Mouse (Mus musculus) lung, adult 18-20 months (tissue): ENCODE measurements around the gene Sgsm2.
A peak's percentile ranks its signal among the peaks of the same experiment; 100 is the strongest.

ENCODE experiments used
- DNase-seq, 2 experiments: peaks; one replicate each; pipeline ENCODE4 v3.0.0; 2022; ENCODE audit warnings: mixed read lengths in 2 of 2

Sgsm2 gene

GRCm38 (mm10) chr11:74896901-74897677 lies at the start of gene Sgsm2:
TSS of gene Sgsm2 (minus strand) at chr11:74897060.
- DNase-seq, result peak; percentile 61 to 63

GRCm38 (mm10) chr11:74946348-74946747 lies 49.5 kb upstream of the Sgsm2 start:
- peak in 1 of 2 experiments; percentile 11 for DNase-seq

DNA sequence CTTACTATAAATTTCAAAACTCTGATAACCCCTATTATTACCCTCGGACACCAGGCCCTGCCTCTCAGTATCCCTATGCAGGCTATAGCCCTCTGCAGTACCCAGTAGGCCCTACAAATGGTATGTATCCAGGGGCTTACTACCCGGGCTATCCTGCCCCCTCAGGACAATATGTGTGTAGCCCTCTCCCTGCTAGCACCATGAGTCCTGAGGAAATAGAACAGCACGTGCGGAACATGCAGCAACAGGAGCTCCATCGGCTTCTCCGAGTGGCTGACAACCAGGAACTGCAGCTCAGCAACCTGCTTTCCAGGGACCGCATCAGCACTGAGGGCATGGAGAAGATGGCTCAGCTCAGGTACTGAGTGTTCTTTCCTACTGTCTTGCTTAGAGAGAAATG lies 33.5 kb upstream of the Sgsm2 start:
- no peak for DNase-seq

DNA sequence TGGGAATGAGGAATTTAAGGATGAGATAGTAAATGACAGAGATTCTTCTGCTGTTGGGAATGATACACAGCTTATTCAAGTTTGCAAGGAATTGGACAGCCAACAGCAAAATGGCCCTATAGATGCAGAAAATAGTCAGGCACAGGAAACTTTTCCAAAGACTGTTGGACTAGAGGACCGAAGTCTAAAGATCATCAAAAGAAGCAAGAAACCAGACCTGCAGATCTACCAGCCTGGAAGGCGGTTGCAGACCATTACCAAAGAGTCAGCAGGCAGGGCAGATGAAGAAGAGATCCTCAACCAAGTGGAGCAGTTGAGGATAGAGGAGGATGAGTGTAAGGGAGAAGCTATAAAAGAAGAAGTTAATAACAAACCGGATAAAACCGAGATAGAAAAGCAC lies 32.3 kb upstream of the Sgsm2 start:
- DNase-seq, result no peak

DNA sequence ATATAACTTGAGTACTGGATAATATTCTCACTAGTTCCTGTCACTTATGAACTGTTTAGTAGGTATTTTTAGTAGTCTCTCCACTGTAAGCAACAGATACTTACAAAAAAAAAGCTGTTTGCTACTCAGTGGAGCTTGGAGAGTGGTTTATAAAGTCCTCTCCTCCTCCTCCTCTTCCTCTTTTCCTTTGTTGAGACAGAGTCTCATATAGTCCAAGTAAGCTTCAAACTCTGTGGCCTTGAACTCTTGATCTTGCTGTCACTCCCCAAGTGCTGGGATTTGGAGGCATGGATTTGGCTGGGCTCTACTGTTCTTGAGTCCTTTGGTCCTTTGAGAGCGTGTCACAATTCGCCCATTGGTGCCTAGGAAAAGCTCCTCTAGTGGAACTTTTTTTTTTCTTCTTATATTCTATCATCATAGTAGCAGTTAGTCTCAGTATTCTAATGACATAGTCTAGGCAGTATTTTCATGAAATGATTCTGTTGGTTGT lies 30.4 kb upstream of the Sgsm2 start:
- no peak for DNase-seq

DNA sequence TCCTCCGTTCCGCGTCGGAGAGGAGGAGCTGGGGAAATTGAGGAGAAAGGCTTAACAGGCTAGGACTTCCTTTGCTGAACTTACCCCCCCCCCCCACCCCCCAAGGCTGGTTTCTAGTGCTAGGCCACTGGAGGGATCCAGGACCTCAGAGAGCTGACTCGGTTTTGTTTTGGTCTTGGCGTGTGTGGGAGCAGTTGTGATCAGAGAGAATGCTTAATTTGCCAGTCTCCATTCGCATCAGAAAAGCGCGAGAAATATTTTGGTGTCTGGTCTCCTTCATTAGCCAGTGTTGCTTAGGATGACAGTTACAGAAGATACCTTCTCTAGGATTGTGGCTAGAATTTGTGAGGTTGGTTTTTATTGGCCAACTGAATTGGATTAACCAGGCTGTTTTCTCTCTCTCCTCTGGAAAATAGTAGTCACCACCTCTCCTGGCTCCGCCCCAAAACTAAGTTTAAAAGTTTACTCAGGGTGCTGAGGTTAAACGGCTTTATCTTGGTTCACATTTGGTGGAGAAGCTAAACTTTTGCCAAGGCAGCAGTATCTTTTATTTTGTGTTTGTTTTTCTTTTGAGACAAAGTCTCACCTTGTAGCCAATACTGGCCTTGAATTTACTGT lies 29.6 kb upstream of the Sgsm2 start:
- peak; percentile 58 to 66 for DNase-seq

- DNase-seq, result peak; percentile 93 to 96
Observed at GRCm38 (mm10) chr11:74925577-74926387, 28.9 kb upstream of the Sgsm2 start, which contains the start of the genes Smg6 and Srr. TSS of gene Smg6 (plus strand) at chr11:74925823. TSS of gene Srr (minus strand) at chr11:74925948.

DNA sequence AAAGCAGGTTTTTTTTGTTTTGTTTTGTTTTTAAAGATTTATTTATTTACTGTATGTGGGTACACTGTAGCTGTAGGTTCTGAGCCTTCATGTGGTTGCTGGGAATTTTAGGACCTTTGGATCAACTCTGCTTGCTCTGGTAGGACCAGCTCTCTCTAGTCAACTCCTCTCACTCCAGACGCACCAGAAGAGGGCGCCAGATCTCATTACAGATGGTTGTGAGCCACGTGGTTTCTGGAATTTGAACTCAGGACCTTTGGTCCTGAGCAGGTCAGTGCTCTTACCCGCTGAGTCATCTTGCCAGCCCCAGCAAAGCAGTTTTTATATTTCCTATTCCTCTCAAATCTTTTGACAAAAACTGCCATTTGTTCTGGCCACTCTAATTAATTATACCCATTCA lies 27.3 kb upstream of the Sgsm2 start:
- DNase-seq, result peak; percentile 32 to 44

GRCm38 (mm10) chr11:74919249-74919648 lies 22.4 kb upstream of the Sgsm2 start:
- DNase-seq, result no peak

- no peak for DNase-seq
Observed at GRCm38 (mm10) chr11:74912492-74912891, 15.6 kb upstream of the Sgsm2 start.

DNA sequence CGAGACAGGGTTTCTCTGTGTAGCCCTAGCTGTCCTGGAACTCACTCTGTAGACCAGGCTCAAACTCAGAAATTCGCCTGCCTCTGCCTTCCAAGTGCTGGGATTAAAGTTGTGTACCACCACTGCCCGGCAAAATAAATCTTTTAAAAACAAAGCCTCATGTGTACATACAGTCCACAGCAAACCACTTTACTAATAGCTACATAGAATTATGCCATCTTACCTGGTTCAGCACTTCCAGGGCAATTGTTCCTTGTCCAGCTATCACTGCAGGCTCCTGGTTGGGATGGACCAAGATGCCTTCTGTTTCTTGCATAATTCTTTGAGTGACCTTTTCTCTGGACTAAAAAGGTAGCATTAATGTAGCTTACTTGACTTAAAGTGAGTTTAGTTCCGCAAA lies 13.1 kb upstream of the Sgsm2 start:
- no peak for DNase-seq

DNA sequence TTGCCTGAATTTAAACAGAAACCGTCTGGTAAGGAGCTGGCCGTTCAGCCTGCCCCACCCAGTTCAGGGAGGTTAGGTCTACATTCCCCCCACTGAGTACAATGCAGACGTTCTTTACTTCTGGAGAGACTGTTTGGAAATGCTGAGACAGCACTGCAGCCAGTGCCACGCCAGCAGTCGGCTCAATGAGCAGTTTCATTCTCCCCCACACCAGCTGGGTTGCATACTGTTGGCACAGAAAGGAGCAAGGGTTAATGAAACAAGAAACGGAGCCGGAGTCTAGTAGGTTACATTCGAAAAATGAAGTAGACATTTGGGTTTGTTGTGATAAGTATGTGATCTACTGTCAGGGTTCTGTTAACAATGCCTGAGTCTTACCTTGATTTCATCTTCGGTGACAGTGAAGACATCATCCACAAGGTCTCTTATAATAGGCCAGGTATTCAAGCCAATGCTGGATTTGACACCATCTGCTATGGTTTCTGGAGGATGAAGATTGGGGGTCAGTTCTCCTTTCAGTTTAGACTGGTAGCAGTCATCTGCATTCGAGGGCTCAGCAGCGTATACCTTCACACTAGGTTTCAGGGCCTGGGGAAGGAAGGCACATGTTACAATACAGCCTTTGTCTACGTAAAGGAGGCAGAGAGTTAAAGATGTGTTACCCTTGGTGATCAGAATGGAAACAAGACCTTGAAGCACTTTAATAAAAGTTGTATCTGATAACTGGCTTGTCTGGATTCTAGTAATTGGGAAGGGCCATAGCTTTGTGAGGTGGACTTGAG lies 11.9 kb upstream of the Sgsm2 start:
- no peak for DNase-seq

DNA sequence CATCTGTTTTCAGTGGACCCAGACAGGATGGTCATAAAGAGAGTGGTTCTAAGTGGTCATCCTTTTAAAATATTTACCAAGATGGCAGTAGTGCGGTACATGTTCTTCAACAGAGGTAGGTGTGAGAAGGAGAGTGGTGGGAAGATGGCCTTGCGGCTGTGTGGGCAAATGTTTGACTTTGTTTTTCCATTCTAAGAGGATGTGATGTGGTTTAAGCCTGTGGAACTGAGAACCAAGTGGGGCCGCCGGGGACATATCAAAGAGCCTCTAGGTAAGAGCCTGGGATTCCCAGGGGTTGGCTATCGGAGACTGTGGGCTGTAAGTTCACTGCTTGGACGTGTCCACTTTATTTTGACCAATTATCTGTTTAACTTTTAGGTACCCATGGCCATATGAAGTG lies 11.0 kb upstream of the Sgsm2 start:
- no peak for DNase-seq

DNA sequence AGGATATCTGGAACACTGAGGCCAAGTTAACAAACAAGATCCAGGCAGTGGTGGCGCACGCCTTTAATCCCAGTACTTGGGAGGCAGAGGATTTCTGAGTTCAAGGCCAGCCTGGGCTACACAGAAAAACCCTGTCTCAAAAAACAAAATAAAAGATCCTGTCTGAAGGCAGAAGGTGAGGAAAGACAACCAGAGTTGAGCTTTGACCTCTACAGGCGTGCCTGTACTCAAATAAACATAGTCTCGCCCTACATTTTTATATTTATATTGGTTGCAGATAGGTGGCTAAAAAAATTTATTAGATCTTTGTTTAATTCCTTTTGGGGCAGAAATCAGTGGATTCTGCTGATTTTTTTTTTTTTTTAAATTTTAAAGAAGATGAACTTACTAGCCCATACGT lies 5.6 kb upstream of the Sgsm2 start:
- DNase-seq, result no peak

DNA sequence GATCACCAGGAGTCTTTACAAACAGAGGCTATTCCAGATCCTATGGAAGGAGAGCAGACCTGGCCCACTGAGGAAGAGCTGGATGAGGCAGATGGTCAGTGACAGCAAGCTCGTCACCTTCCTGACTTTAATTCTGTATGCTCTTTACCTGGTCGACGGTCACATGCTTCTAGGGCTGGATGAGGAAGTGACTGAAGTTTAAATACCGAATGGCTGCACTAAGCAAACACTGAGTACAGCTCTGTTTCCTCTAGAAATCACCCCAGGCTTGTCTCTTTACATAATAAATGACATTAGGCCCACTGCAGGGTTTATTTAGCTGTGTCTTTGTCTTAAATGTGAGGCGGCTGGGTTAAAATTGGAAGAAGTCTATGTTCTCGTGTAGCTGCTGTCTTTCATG lies 4.7 kb upstream of the Sgsm2 start:
- DNase-seq, result no peak

DNA sequence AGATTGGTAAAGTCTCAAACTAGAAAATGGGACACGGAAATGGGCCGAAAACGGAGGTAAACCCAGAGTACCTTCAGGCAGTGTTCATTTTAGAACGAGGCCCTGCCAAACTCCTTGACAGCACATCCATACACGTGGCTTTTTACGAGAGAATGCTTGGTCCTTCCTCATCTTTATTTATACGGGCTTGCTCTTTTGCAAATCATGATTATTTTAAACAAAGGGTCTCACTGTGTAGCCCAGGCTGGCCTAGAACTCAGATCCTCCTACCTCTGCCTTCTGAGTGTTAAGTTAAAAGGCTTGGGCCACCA lies 1.6 kb upstream of the Sgsm2 start:
- no peak for DNase-seq

- DNase-seq, result peak; percentile 90 to 94
Observed at GRCm38 (mm10) chr11:74897678-74898516, 1.0 kb upstream of the Sgsm2 start, which contains the start of gene Tsr1. TSS of gene Tsr1 (plus strand) at chr11:74898071.

DNA sequence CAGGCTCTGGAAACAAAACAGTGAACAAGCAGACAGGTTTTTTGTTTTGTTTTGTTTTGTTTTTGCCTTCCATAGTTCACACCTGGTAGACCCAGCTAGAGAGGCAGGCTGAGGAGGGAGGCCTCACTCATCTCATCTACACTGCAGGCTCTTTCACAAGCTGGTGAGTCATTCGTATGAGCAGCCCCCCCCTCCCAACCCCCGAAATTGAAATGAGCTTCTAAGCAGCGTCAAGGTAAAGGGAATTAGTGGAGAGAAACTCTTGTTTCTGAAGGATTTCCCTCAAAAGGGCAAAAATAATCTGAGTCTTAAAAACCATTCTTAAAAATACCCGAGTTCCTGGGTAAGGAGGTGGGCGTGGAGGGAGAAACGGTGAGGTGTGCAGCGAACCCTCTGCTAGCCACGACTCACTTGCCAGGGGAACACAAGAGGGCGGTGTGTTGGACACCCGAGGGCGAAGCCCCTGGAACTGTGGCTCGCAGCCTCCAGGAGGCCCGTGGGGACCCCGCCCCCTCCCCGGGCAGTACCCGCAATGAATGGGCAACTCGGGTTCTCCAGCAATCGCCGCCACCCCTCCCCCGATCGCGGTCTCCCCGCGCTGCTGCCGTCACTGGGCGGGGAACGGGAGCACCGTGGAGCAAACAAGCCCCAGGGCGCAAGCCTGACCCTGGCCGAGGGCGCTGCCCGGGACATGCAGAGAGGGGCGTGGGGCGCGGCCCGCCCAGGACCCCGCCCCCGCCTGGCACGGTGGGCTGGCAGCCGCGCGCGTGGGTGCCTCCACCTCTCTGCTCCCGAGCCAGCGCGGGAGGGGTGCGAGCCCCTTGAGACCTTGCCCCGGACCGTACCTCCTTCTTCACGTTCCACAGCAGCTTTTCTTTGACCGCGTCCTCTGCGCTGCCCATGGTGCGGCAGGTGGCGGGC lies 620 bp downstream of the Sgsm2 start:
- peak; percentile 74 to 83 for DNase-seq

DNA sequence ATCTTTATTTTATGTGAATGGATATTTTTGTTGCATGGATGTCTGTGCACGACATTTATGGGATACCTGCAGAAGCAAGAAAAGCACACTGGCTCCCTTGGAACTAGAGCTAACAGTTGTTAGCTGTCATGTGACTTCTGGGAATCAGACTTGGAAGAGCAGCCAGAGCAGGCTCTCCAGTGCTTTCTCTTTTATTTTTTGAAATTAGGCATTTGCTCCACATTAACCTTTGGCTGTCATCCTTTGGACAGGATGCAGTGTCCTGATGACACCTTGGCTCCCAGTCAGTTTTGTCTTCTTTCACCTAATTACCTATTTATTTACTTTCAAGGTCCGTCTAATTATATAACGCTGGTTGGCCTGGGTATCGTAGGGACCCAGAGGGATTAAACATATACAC lies 2.2 kb downstream of the Sgsm2 start:
- no peak for DNase-seq

DNA sequence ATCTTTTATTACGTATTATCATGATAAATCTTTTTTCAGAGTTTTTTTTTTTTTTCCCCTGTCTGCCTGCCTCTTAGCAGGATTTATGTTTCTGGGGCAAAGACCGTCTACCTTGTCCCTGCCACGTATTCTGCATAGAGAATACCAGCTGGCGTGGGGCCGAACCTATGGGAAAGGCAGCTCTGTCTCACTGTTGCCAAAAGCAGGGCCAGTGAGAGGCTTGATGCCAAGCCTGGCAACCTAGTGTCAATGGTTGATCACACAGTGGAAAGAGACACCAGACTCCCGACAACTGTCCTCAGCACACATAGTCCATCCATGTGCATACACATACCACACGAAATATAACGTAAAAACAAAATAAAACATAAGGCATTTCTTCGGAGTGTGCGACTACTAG lies 13.8 kb downstream of the Sgsm2 start:
- DNase-seq, result no peak

GRCm38 (mm10) chr11:74881979-74882378 lies 14.9 kb downstream of the Sgsm2 start:
- peak in 1 of 2 experiments; percentile 42 for DNase-seq
